Mouse (Mus musculus): Measurements from ENCODE around the gene Ccnl1.

- TF ChIP-seq EP300 (IDR thresholded peaks at IDR 0.05; ENCODE audit: insufficient read depth, low read depth, low read length) (no peak), POLR2A (IDR thresholded peaks at IDR 0.05; ENCODE audit: insufficient read depth, low read depth, low read length) (no peak), CTCF (IDR thresholded peaks at IDR 0.05) (no peak)
Observed at GRCm38 (mm10) chr3:65966360-65966759, 8.3 kb upstream of the Ccnl1 start.

Measured in heart, adult 2 months (tissue).